Mouse (Mus musculus): ENCODE measurements around the gene Scn4a.

- TF ChIP-seq GATA1 (IDR thresholded peaks at IDR 0.05; ENCODE audit: low read length) (no peak), TAL1 (IDR thresholded peaks at IDR 0.05; ENCODE audit: low read length) (no peak)
These were observed 63.7 kb downstream of the Scn4a start for GRCm38 (mm10) chr11:106289369-106289768.
